Mouse (Mus musculus) urinary bladder, postnatal 25 days (tissue): ENCODE data around the gene Scn1a.

Experiments used
- DNase-seq: peaks from one replicate; pipeline ENCODE4 v3.0.0; 2022; ENCODE audit warnings: low spot score

Gene Scn1a

DNA sequence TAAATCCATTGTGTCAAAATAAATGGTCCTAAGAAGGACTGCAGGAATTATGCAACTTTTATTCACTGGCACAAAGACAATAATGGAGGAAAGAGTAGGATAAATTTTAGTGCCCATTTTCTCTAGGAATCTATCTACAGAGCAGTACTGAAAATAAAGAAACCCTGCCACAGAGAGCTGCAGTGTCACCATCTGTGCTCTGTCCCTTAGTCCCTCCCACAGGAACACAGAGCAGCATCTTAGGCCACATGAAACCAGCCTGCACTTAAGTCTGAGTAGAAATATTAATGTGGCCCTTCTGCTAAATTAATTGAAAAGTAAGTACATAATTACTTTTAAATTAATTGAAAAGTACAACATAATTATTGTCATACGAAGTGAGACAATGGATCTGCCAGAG is 196.6 kb downstream of the Scn1a start:
- no peak for DNase-seq

DNA sequence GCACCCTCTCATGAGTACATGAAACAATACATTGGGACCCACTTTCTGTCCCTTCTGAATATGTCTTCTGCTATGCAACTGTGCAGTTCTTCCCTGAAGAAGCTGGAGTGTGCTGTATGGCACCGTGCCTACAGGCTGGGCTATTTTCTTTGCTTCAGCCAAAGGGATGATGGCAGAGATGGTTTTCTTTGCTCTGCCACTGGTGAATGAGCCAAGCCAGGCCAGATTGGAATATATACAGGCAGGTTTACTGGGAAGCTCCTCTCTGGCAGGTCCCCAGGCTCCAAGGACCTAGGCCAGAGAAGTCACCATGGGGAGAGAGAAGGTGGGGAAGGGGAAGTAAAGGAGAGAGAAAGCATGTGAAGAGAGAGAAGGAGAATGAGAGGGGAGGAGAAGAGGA is 200.3 kb downstream of the Scn1a start:
- no peak for DNase-seq

DNA sequence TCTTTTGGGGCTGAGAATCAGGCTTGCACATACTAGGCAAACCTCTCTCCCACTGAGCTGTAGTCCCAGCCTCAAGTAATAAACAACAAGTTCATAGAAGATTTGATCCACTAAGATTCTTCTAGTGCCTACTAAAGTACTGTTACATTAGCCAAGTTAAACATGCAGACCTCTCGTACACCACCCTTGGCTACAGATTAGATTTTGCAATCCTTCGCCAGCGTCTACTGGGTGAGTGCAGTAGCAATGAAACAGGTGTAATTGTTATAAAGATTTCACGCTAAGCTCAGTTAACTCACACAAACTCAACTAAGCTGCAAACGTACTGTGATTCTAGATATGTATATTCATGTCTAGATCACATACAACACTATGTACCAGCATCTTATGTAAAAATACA is 201.8 kb downstream of the Scn1a start:
- DNase-seq, result no peak

DNA sequence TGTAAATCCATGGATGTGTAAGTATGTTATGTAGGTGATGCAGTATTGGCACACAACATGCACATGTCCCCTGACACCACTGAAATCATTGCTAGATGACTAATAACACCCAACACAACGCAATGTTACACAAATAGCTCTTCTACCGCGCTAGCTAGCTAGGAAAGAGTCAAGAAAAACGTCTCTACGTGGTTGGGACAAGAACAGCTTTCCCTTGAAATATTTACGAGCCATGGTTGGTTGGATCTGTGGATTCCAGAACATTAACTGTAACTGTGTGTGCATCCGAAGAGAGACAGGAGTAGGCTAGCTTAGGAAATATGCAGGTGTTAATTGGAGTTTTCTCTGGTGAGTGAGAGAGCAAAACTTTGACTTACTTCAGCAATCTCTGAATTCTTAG is 219.7 kb downstream of the Scn1a start:
- no peak for DNase-seq
